Mouse (Mus musculus): ENCODE results near the gene Baat. TPM values are rescaled to one million over a fixed set of nuclear protein-coding genes. Genes with fewer than 3 reads are reported as not detected.

Baat gene
- 0.17 and 0.18 TPM in 2 replicates for polyA plus RNA-seq (2016; fragmentation: Nextera tagmentation; extraction: Ambion mirVana)

GRCm38 (mm10) chr4:49506386-49506785 lies at the start of gene Baat:
Gene Baat, minus strand, starts transcription at chr4:49506557.
- Histone ChIP-seq H3K36me3 (no peaks in the 10 kb centered on the region), H3K4me1 (no peaks in the 10 kb centered on the region), H3K9me3 (replicated peaks) (no peaks in the 10 kb centered on the region), H3K27ac (no peak within 1 kb of the TSS), H3K4me3 (no peak within 1 kb of the TSS), H3K9ac (no peak within 1 kb of the TSS), H3K4me2 (replicated peaks) (no peak within 1 kb of the TSS), H3K27me3 (no peaks in the 10 kb centered on the region)
- no peak for ATAC-seq (ENCODE audit: low FRiP score)
- 81% methylated on average over 3 of the region's 3 CpGs for WGBS

GRCm38 (mm10) chr4:49553380-49553779 lies 47.0 kb upstream of the Baat start:
- no peak overlapping the region for H3K4me2 ChIP-seq (replicated peaks)
- H3K4me3 ChIP-seq, result no peak overlapping the region
- no peaks in the 10 kb centered on the region for H3K4me1 ChIP-seq
- 89% methylated on average over 5 of the region's 5 CpGs for WGBS
- H3K9ac ChIP-seq, result no peak overlapping the region
- H3K27me3 ChIP-seq, result no peaks in the 10 kb centered on the region
- no peaks in the 10 kb centered on the region for H3K36me3 ChIP-seq
- no peak overlapping the region for H3K27ac ChIP-seq
- H3K9me3 ChIP-seq (replicated peaks), result no peaks in the 10 kb centered on the region
- no peak for ATAC-seq (ENCODE audit: low FRiP score)

GRCm38 (mm10) chr4:49549383-49549782 lies 43.0 kb upstream of the Baat start, which contains the start of gene Aldob:
Gene Aldob, minus strand, starts transcription at chr4:49549546.
- Histone ChIP-seq H3K9ac (no peak within 1 kb of the TSS), H3K9me3 (replicated peaks) (no peaks in the 10 kb centered on the region), H3K27ac (no peak within 1 kb of the TSS), H3K4me1 (no peaks in the 10 kb centered on the region), H3K4me3 (no peak within 1 kb of the TSS), H3K4me2 (replicated peaks) (no peak within 1 kb of the TSS), H3K27me3 (no peaks in the 10 kb centered on the region), H3K36me3 (no peaks in the 10 kb centered on the region)
- 87% methylated on average over 3 of the region's 3 CpGs for WGBS
- ATAC-seq (ENCODE audit: low FRiP score), result no peak

- no peak overlapping the region for H3K27ac ChIP-seq
- no peak overlapping the region for H3K9ac ChIP-seq
- WGBS, result 83% methylated on average over 7 of the region's 7 CpGs
- H3K4me2 ChIP-seq (replicated peaks), result no peak overlapping the region
- no peak for ATAC-seq (ENCODE audit: low FRiP score)
- H3K27me3 ChIP-seq, result no peaks in the 10 kb centered on the region
- H3K36me3 ChIP-seq, result no peaks in the 10 kb centered on the region
- H3K4me3 ChIP-seq, result no peak overlapping the region
- no peaks in the 10 kb centered on the region for H3K4me1 ChIP-seq
- no peaks in the 10 kb centered on the region for H3K9me3 ChIP-seq (replicated peaks)
Observed at GRCm38 (mm10) chr4:49547544-49548219, 41.3 kb upstream of the Baat start.

- Histone ChIP-seq H3K27me3 (no peaks in the 10 kb centered on the region), H3K27ac (no peak overlapping the region), H3K36me3 (no peaks in the 10 kb centered on the region), H3K9ac (no peak overlapping the region), H3K4me3 (no peak overlapping the region), H3K9me3 (replicated peaks) (no peaks in the 10 kb centered on the region), H3K4me2 (replicated peaks) (no peak overlapping the region), H3K4me1 (no peaks in the 10 kb centered on the region)
- no peak for ATAC-seq (ENCODE audit: low FRiP score)
- WGBS, result 81% methylated on average over 6 of the region's 6 CpGs
Observed at GRCm38 (mm10) chr4:49546873-49547543, 40.7 kb upstream of the Baat start.

GRCm38 (mm10) chr4:49546026-49546425 lies 39.7 kb upstream of the Baat start:
- no peak overlapping the region for H3K27ac ChIP-seq
- no peak overlapping the region for H3K4me3 ChIP-seq
- ATAC-seq (ENCODE audit: low FRiP score), result no peak
- no peaks in the 10 kb centered on the region for H3K36me3 ChIP-seq
- no peak overlapping the region for H3K9ac ChIP-seq
- H3K4me1 ChIP-seq, result no peaks in the 10 kb centered on the region
- H3K9me3 ChIP-seq (replicated peaks), result no peaks in the 10 kb centered on the region
- H3K27me3 ChIP-seq, result no peaks in the 10 kb centered on the region
- WGBS, result 94% methylated on average over 2 of the region's 2 CpGs
- H3K4me2 ChIP-seq (replicated peaks), result no peak overlapping the region

GRCm38 (mm10) chr4:49540966-49541365 lies 34.6 kb upstream of the Baat start:
- 80% methylated on average over 3 of the region's 3 CpGs for WGBS
- no peaks in the 10 kb centered on the region for H3K36me3 ChIP-seq

GRCm38 (mm10) chr4:49539665-49540064 lies 33.3 kb upstream of the Baat start:
- no peaks in the 10 kb centered on the region for H3K27me3 ChIP-seq
- H3K9ac ChIP-seq, result no peak overlapping the region
- H3K9me3 ChIP-seq (replicated peaks), result no peaks in the 10 kb centered on the region
- no peak overlapping the region for H3K4me2 ChIP-seq (replicated peaks)
- H3K36me3 ChIP-seq, result no peaks in the 10 kb centered on the region
- no peaks in the 10 kb centered on the region for H3K4me1 ChIP-seq
- H3K27ac ChIP-seq, result no peak overlapping the region
- WGBS, result 77% methylated on average over 6 of the region's 6 CpGs
- no peak overlapping the region for H3K4me3 ChIP-seq
- ATAC-seq (ENCODE audit: low FRiP score), result no peak

More at GRCm38 (mm10) chr4:49540966-49541365, 34.6 kb upstream of the Baat start:
- Histone ChIP-seq H3K27ac (no peak overlapping the region), H3K4me1 (no peaks in the 10 kb centered on the region), H3K27me3 (no peaks in the 10 kb centered on the region), H3K9ac (no peak overlapping the region), H3K9me3 (replicated peaks) (no peaks in the 10 kb centered on the region), H3K4me2 (replicated peaks) (no peak overlapping the region), H3K4me3 (no peak overlapping the region)
- no peak for ATAC-seq (ENCODE audit: low FRiP score)

GRCm38 (mm10) chr4:49536671-49537070 lies 30.3 kb upstream of the Baat start:
- Histone ChIP-seq H3K27ac (no peak overlapping the region), H3K9me3 (replicated peaks) (no peaks in the 10 kb centered on the region), H3K9ac (no peak overlapping the region), H3K4me2 (replicated peaks) (no peak overlapping the region), H3K4me3 (no peak overlapping the region), H3K36me3 (peaks cover 8% of the 10 kb centered on the region; the same call in 1 of the 2 replicates), H3K27me3 (no peaks in the 10 kb centered on the region), H3K4me1 (no peaks in the 10 kb centered on the region)
- no peak for ATAC-seq (ENCODE audit: low FRiP score)
- WGBS, result 93% methylated on average over 4 of the region's 4 CpGs

- WGBS, result 93% methylated on average over 4 of the region's 4 CpGs
- no peak overlapping the region for H3K4me2 ChIP-seq (replicated peaks)
- no peaks in the 10 kb centered on the region for H3K27me3 ChIP-seq
- H3K27ac ChIP-seq, result no peak overlapping the region
- H3K4me1 ChIP-seq, result no peaks in the 10 kb centered on the region
- no peak overlapping the region for H3K4me3 ChIP-seq
- no peak overlapping the region for H3K9ac ChIP-seq
- ATAC-seq (ENCODE audit: low FRiP score), result no peak
- H3K9me3 ChIP-seq (replicated peaks), result no peaks in the 10 kb centered on the region
- H3K36me3 ChIP-seq, result peaks cover 13% of the 10 kb centered on the region
Observed at GRCm38 (mm10) chr4:49535675-49536294, 29.4 kb upstream of the Baat start.

- no peak for ATAC-seq (ENCODE audit: low FRiP score)
Observed at GRCm38 (mm10) chr4:49535036-49535435, 28.7 kb upstream of the Baat start.

GRCm38 (mm10) chr4:49522576-49522975 lies 16.2 kb upstream of the Baat start:
- Histone ChIP-seq H3K9ac (no peak overlapping the region), H3K4me3 (no peak overlapping the region), H3K4me1 (peaks cover 22% of the 10 kb centered on the region), H3K36me3 (peaks cover 24% of the 10 kb centered on the region), H3K27me3 (no peaks in the 10 kb centered on the region), H3K27ac (no peak overlapping the region), H3K4me2 (replicated peaks) (no peak overlapping the region), H3K9me3 (replicated peaks) (no peaks in the 10 kb centered on the region)
- WGBS, result 82% methylated on average over 9 of the region's 9 CpGs
- no peak for ATAC-seq (ENCODE audit: low FRiP score)

More at GRCm38 (mm10) chr4:49535036-49535435, 28.7 kb upstream of the Baat start:
- Histone ChIP-seq H3K4me1 (no peaks in the 10 kb centered on the region), H3K4me3 (no peak overlapping the region), H3K9ac (no peak overlapping the region), H3K9me3 (replicated peaks) (0 out of 2 replicates have a peak, but pooled peaks cover 4% of the 10 kb centered on the region), H3K36me3 (peaks cover 20% of the 10 kb centered on the region), H3K27me3 (no peaks in the 10 kb centered on the region), H3K4me2 (replicated peaks) (no peak overlapping the region), H3K27ac (no peak overlapping the region)
- WGBS, result 85% methylated on average over 3 of the region's 3 CpGs
